Mouse (Mus musculus) liver, adult (tissue): ENCODE data around the gene Slc30a7.

Experiments used
- GATA4 ChIP-seq: IDR thresholded peaks from 2 replicates; pipeline ENCODE4 v1.6.1; 2014; ENCODE audit warnings: mild to moderate bottlenecking, low read length; ENCODE audit not compliant: insufficient replicate concordance

The Slc30a7 gene

GRCm38 (mm10) chr3:116009622-116010344, 2.6 kb upstream of the Slc30a7 start:
- no peak for TF ChIP-seq GATA4

- TF ChIP-seq GATA4: peak; percentile 71
Observed at GRCm38 (mm10) chr3:116007941-116008440, 785 bp upstream of the Slc30a7 start.

DNA sequence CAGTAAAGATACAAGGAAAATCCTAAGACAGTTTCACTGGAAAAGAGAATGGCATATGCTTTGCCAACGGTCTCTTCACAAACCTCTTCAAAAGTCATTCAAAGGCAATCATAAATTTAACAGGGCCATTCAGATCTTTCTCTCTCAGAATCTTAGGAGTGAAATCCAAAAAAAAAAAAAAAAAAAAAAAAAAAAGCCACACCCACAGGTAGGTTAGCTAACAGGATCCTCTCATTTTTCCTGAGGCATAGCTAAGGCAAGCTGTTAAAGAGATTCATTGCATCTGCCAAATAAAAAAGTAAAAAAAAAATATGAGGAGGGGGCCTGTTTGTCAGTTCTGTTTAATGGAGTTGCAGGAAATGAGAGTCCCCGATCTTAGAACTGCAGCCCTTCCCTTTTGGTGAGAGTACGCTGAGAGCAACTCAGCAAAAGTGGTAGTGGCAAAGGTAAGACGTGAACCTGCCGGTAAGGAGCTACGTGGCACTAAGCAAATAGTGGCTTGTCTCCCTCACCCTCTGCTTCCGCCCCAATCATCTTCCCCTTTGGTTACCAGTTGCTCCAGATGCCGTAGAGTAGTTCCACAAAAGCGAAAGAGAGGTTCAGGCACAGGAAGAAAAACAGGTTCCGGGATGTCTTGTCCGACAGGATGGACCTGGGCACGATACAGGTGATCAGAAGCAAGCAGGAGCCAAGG, 775 bp downstream of the Slc30a7 start:
- TF ChIP-seq GATA4: no peak

DNA sequence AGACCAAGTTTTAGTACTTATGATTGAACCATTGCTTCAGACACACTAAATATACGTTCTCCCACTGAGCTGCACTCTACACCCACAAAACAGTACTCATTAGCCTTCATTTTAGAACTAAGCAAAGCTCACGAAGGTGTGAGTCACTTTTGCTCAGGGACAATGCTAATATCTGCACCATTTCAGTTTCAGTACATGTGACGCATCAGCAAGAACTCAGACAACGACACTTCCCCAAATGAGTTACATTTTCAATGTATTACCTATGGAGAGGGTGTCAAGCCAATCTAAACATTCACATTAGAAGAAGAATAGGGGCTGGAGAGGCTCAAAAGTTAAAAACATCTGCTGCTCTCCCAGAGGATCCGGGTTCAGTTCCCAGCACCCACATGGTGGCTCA, 10.3 kb downstream of the Slc30a7 start:
- no peak for TF ChIP-seq GATA4

DNA sequence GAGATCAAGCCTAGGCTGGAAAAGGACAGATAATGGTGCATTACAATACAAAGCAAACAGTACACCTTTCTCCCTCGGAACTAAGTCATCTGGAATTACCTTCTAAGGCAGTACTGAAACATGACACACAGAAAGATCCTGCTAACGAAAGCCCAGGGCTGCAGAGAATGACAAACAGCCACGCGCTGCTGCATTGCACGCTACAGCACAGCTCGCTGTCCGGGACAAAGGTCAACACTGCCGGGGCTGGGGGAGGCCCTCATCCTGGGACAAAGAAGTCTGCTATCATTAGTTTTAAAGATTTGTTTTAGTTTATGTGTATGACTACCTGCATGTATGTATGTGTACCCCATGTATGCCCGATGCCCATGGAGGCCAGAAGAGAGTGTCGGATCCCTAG, 14.2 kb downstream of the Slc30a7 start:
- TF ChIP-seq GATA4: no peak

DNA sequence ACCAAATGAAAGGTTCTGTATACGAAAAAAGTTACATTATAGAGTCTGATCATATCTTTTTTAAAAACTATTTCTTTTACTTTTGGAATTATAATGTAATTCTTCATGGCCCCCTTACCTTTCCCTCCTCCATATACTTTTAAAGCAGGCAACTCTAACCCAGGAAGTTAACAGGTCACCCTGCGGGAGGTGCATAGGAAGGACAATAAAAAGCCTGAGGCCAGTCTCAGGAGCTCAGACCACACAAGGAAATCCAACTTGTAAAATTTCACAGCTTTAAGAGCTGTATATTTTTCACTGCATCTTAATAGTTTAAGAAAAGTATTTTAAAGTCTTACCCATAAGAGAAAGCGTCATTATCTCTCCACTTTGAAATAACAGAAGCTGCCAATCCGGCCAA, 14.6 kb downstream of the Slc30a7 start:
- TF ChIP-seq GATA4: no peak

GRCm38 (mm10) chr3:115992103-115992502, 15.1 kb downstream of the Slc30a7 start:
- TF ChIP-seq GATA4: no peak

DNA sequence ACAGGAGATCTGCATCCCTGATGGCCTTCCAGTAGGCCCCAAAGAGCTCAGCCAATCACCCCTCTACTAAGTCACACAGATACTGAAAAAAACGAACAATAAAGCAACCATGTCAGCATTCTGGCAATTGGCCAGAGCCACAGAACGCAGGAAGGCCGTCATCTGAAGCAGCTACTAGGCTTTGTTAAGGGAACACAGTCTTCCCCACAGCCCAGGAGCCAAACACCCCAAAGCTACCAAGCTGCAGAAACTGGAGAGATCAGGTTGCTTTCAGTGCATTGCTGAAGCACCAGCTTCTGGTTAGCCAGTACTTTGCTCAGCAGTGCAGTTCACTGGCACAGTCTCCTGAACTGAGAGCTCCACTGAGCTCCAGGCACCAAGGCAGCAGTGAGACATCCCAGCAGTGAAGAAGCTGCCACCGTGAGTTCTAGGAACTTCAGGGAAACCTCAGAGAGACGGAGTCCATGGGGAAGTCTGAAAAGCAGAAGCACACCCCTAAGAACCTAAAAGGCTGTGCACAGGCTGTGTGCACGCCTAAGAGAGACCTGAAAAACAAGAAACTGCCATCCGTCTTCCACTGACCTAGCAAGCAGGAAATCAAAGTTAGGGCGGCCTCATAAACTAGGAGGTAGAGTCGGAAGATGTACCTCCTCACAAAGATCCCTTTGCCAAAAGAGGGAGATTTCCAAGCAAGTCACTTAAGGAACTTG, 21.9 kb downstream of the Slc30a7 start:
- no peak for TF ChIP-seq GATA4

DNA sequence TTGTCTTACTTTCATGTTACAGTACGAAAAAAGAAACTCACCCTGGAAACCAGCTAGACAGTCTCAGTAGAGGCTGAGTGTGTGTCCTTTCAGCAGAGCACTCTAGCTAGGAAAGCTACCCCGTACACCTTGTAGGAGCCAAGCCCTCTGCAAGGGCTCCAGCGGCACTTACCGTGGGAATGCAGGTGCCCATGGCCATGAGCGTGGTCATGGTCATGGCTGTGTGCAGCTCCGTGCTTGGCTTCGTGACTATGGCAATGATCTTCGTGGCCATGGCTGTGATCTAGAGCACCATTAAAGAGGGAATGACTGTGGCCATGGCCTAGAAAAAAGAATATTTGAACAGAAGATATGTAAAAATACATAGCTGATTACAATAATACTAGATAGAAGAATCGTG, 22.6 kb downstream of the Slc30a7 start:
- TF ChIP-seq GATA4: no peak

DNA sequence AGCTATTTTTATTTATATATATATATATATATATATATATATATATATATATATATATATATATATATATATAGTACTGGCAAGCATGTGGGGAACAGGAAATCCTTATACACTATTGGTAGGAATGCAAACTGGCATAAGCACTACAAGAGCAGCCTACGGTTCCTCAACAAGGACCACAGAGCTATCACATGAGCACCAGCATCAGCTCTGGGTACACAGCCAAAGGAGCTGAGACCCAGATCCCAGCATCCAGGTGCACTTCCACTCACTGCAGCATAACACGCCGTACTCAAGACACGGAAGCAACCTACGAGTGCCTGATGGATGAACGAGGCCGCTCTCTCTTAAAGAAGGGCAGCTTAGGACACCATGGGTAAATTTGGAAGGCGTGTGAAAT, 24.0 kb downstream of the Slc30a7 start:
- no peak for TF ChIP-seq GATA4

DNA sequence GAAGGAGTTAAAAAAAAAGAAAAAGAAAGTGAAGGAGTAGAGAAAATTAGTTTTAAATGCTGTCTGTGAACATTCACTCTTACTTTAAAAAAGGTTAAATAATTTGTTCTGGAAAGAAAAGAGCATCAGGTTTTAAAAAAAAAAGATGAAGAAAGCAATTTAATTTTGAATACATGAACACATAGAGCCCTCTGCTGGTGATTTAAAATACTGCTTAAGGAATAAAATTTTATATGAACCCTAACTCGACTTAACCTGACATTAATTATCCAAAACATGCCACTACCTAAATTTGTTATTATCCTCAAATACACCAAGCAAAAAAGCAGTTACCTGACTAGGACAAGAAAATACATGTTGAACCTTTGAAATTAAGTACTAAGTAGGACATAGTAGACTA, 28.2 kb downstream of the Slc30a7 start:
- TF ChIP-seq GATA4: no peak

- TF ChIP-seq GATA4: no peak
Observed at GRCm38 (mm10) chr3:115974995-115975394, 32.2 kb downstream of the Slc30a7 start.

DNA sequence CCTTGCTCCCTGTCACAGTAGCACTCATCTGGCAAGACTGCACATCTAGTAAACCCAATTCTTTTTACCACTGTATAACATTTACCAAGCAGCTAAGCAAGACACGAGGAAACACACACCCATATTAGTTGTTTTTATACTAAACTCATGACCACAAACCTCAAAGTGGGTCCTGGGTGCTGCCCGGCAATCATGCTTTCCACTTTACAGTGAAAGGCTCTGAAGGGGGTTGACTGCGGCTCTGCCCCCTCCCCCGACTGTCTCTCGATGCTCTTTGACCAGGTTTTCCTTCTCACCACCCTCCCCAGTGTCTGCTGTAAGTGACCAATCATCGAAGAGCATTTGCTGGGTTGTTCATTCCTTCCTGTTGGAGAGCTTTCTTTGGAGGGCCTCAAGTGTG, 33.0 kb downstream of the Slc30a7 start:
- no peak for TF ChIP-seq GATA4

GRCm38 (mm10) chr3:115971891-115972646, 35.1 kb downstream of the Slc30a7 start:
- no peak for TF ChIP-seq GATA4

DNA sequence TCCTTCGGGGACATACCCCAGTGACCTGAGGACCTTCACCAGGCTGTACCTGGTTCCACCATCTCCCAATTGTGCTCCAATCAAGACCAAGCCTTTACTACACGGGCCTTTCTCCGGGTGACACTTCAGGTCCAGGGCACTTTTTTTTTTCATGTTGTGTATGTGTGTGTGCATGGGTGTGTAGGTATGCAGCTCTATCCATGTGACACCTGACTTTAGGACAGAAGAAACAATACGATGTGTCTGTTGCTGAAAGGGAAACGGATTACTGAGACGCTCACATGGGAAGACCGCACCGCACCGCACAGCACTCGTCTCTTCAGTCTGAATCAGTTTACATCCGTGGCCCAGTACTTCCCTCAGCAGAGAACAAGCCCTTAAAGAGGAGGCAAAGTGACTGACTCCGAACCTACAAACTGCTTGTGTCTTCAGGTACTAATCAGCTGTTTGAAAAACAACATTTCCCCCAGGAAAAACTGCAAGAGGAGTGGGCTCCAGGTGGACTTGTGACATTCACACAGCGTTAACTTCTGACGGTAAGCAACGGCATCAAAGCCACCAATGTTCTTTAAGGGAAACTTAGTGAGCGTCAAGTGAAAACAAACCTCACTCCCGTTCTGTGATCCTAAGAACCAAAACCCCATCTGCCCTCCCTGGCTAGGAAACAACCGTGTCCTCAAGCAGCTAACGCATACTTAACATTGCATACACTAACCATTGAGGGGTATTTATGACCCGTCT, 36.0 kb downstream of the Slc30a7 start:
- no peak for TF ChIP-seq GATA4
